Mouse (Mus musculus): Measurements from ENCODE around the gene Srr. TPM values are rescaled to one million over a fixed set of nuclear protein-coding genes. Genes with fewer than 3 reads are reported as not detected.
A peak's percentile ranks its signal among the peaks of the same experiment; 100 is the strongest.

Gene Srr
- total RNA-seq, 2 experiments from 2014 or later, result 108 to 109 TPM

DNA sequence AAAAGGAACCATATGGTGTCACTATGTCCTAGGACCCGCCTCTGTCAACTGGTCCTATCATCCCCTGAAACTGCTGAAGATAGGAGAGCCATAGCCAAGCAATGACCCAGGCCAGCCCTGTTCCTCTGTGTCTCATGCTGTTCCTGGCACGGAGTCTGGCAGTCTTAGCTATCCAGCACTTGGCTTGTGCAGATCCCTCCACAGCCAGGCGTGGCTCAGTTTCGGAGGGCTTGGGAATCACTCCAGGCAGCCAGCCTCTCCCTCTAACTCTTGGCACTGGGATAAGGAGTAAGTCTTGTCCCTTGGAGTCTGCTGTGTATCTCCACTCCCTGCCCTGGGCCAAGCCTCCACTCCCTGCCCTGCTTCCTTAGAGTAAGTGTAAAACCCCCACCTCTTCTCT is 59.1 kb downstream of the Srr start:
- no peak for DNase-seq (ENCODE audit: extremely low spot score in 1 of 2, low spot score in 1 of 2)

- no peak for DNase-seq (ENCODE audit: extremely low spot score in 1 of 2, low spot score in 1 of 2)
These were observed 60.5 kb downstream of the Srr start for GRCm38 (mm10) chr11:74865252-74865651.

- no peak for DNase-seq (ENCODE audit: extremely low spot score in 1 of 2, low spot score in 1 of 2)
These were observed 61.3 kb downstream of the Srr start for GRCm38 (mm10) chr11:74864421-74864820.

DNA sequence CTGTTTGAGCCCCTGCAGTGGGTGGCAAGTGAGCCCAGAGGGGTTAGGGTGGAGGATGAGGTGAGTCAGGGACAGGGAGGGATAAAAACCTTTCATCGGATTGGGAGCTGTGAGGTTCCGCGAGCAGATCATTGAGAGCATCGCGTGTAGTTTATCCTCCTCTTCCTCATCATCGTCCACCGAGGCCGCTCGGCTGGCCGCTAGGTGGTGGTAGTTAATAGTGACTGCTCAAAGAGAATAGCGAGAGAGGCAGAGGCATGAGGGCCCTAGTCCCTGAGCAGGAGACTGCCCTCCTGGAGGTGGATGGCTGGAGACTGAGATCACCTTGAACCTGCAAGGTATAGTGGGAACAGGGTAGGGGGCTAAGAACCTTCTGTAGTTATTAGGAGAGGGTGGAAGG is 62.3 kb downstream of the Srr start:
- DNase-seq (ENCODE audit: extremely low spot score in 1 of 2, low spot score in 1 of 2), result peak in 1 of 2 experiments; percentile 56

DNA sequence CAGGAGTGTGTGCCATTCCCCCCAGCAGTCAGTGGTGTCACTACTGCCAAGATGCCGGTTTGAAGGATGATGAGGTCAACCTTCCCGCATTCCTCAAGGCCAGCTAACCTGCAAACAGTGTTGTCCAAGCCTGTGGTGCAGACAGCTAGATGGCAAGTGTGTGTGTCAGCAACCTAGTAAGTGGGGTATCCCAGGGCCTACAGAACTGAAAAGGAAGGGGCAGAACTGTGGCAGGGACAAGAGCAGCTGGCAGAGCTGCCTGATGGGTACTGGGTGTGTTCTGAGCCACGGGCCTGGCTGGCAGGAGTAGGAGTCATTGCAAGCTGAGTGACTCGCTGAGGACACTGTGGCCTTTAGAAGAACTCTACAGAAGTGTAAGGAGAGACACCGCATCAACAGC is 63.6 kb downstream of the Srr start:
- no peak for DNase-seq (ENCODE audit: extremely low spot score in 1 of 2, low spot score in 1 of 2)

- DNase-seq (ENCODE audit: extremely low spot score in 1 of 2, low spot score in 1 of 2), result no peak
These were observed 68.0 kb downstream of the Srr start for GRCm38 (mm10) chr11:74857756-74858155.

Small RNAs within 50 kb of the gene (microRNA-seq; reads per million reads assigned to microRNA genes)
- 2.4 to 3.1 reads per million in 2 experiments for gene Mir6926

Other genes starting within 250 kb of the Srr start
- 100 to 1,000 TPM; 358 to 403 TPM for gene Pafah1b1, start 201.3 kb downstream of the Srr start, total RNA-seq (2021)
- gene Mettl16, start 155.1 kb downstream of the Srr start, total RNA-seq (2021), result 10 to 100 TPM; 27.0 to 27.5 TPM
- 10 to 100 TPM; 28.9 to 34.4 TPM for gene Mnt, start 95.0 kb downstream of the Srr start, total RNA-seq (2021)
- 10 to 100 TPM; 82.9 to 86.4 TPM for gene Sgsm2, start 28.9 kb downstream of the Srr start, total RNA-seq (2021)
- gene Tsr1, start 27.9 kb downstream of the Srr start, total RNA-seq (2021), result 10 to 100 TPM; 32.6 to 32.9 TPM
- 10 to 100 TPM; 27.9 to 31.2 TPM for gene Smg6, start 125 bp downstream of the Srr start, total RNA-seq (2021)
- 1 to 10 TPM; 2.5 to 3.2 TPM for gene Hic1, start 243.6 kb upstream of the Srr start, total RNA-seq (2021)